Mouse (Mus musculus): ENCODE data around the gene Rrp1b. TPM values are rescaled to one million over a fixed set of nuclear protein-coding genes. Genes with fewer than 3 reads are reported as not detected.

Gene Rrp1b
- 17.4 and 19.7 TPM in 2 replicates for polyA plus RNA-seq (2015; fragmentation: Nextera tagmentation; extraction: Ambion mirVana)

GRCm38 (mm10) chr17:32035609-32036508 is at the start of gene Rrp1b, which contains the start of gene Hsf2bp:
Gene Rrp1b, plus strand, starts transcription at chr17:32036100.
Gene Hsf2bp, minus strand, starts transcription at chr17:32036349.
- Histone ChIP-seq H3K4me1 (replicated peaks) (peaks cover 36% of the 10 kb centered on the region), H3K36me3 (replicated peaks) (no peaks in the 10 kb centered on the region), H3K27me3 (no peaks in the 10 kb centered on the region), H3K9me3 (replicated peaks) (no peaks in the 10 kb centered on the region), H3K4me3 (replicated peaks) (peak within 1 kb of the TSS; percentile 80), H3K27ac (replicated peaks) (peak within 1 kb of the TSS; percentile 59; the same call in 1 of the 2 replicates), H3K4me2 (peak within 1 kb of the TSS; percentile 93), H3K9ac (peak within 1 kb of the TSS; percentile 63)
- 5% methylated on average over 52 of the region's 52 CpGs for WGBS (ENCODE audit: insufficient replicate concordance)
- peak; percentile 83 for ATAC-seq (ENCODE audit: insufficient read depth)

- Histone ChIP-seq H3K36me3 (replicated peaks) (no peaks in the 10 kb centered on the region), H3K9me3 (replicated peaks) (no peaks in the 10 kb centered on the region), H3K4me2 (no peak overlapping the region), H3K4me3 (replicated peaks) (no peak overlapping the region), H3K27ac (replicated peaks) (no peak overlapping the region), H3K27me3 (no peaks in the 10 kb centered on the region), H3K4me1 (replicated peaks) (0 out of 2 replicates have a peak, but pooled peaks cover 2% of the 10 kb centered on the region), H3K9ac (no peak overlapping the region)
- WGBS (ENCODE audit: insufficient replicate concordance) = 67% methylated on average over 1 of the region's 1 CpGs
- ATAC-seq (ENCODE audit: insufficient read depth) = no peak
These were observed 49.0 kb upstream of the Rrp1b start for GRCm38 (mm10) chr17:31986915-31987314.

- 62% methylated on average over 2 of the region's 2 CpGs for WGBS (ENCODE audit: insufficient replicate concordance)
- Histone ChIP-seq H3K9me3 (replicated peaks) (no peaks in the 10 kb centered on the region), H3K9ac (no peak overlapping the region), H3K4me3 (replicated peaks) (no peak overlapping the region), H3K36me3 (replicated peaks) (no peaks in the 10 kb centered on the region), H3K27me3 (no peaks in the 10 kb centered on the region), H3K4me1 (replicated peaks) (no peaks in the 10 kb centered on the region), H3K4me2 (no peak overlapping the region), H3K27ac (replicated peaks) (no peak overlapping the region)
- ATAC-seq (ENCODE audit: insufficient read depth) = no peak
These were observed 46.9 kb upstream of the Rrp1b start for GRCm38 (mm10) chr17:31989035-31989434.

- Histone ChIP-seq H3K4me1 (replicated peaks) (peaks cover 6% of the 10 kb centered on the region; the same call in 1 of the 2 replicates), H3K27ac (replicated peaks) (no peak overlapping the region), H3K36me3 (replicated peaks) (no peaks in the 10 kb centered on the region), H3K9me3 (replicated peaks) (no peaks in the 10 kb centered on the region), H3K27me3 (no peaks in the 10 kb centered on the region), H3K4me2 (no peak overlapping the region), H3K4me3 (replicated peaks) (no peak overlapping the region), H3K9ac (no peak overlapping the region)
- ATAC-seq (ENCODE audit: insufficient read depth) = no peak
- 49% methylated on average over 2 of the region's 2 CpGs for WGBS (ENCODE audit: insufficient replicate concordance)
These were observed 43.9 kb upstream of the Rrp1b start for GRCm38 (mm10) chr17:31992004-31992403.

- Histone ChIP-seq H3K4me2 (no peak overlapping the region), H3K9ac (no peak overlapping the region), H3K36me3 (replicated peaks) (no peaks in the 10 kb centered on the region), H3K9me3 (replicated peaks) (no peaks in the 10 kb centered on the region), H3K27me3 (no peaks in the 10 kb centered on the region), H3K4me1 (replicated peaks) (peaks cover 6% of the 10 kb centered on the region; the same call in 1 of the 2 replicates), H3K27ac (replicated peaks) (no peak overlapping the region), H3K4me3 (replicated peaks) (no peak overlapping the region)
- WGBS (ENCODE audit: insufficient replicate concordance) = 56% methylated on average over 1 of the region's 1 CpGs
- no peak for ATAC-seq (ENCODE audit: insufficient read depth)
These were observed 42.5 kb upstream of the Rrp1b start for GRCm38 (mm10) chr17:31993354-31993753.

GRCm38 (mm10) chr17:31994132-31994531 is 41.8 kb upstream of the Rrp1b start:
- H3K27ac ChIP-seq (replicated peaks) = no peak overlapping the region
- H3K4me3 ChIP-seq (replicated peaks) = no peak overlapping the region
- H3K9me3 ChIP-seq (replicated peaks) = no peaks in the 10 kb centered on the region
- no peak for ATAC-seq (ENCODE audit: insufficient read depth)
- H3K9ac ChIP-seq = no peak overlapping the region
- no peak overlapping the region for H3K4me2 ChIP-seq
- H3K27me3 ChIP-seq = no peaks in the 10 kb centered on the region
- no peaks in the 10 kb centered on the region for H3K36me3 ChIP-seq (replicated peaks)
- H3K4me1 ChIP-seq (replicated peaks) = peaks cover 6% of the 10 kb centered on the region; the same call in 1 of the 2 replicates

- Histone ChIP-seq H3K4me1 (replicated peaks) (peaks cover 6% of the 10 kb centered on the region; the same call in 1 of the 2 replicates), H3K9me3 (replicated peaks) (no peaks in the 10 kb centered on the region), H3K4me2 (no peak overlapping the region), H3K9ac (no peak overlapping the region), H3K27me3 (no peaks in the 10 kb centered on the region), H3K27ac (replicated peaks) (0 out of 2 replicates have a peak overlapping the region, but pooled peaks have one; percentile 7), H3K36me3 (replicated peaks) (no peaks in the 10 kb centered on the region), H3K4me3 (replicated peaks) (no peak overlapping the region)
- peak; percentile 63 for ATAC-seq (ENCODE audit: insufficient read depth)
- WGBS (ENCODE audit: insufficient replicate concordance) = 7% methylated on average over 2 of the region's 2 CpGs
These were observed 40.1 kb upstream of the Rrp1b start for GRCm38 (mm10) chr17:31995784-31996183.

GRCm38 (mm10) chr17:31996331-31996730 is 39.6 kb upstream of the Rrp1b start:
- H3K9me3 ChIP-seq (replicated peaks) = no peaks in the 10 kb centered on the region
- 32% methylated on average over 4 of the region's 4 CpGs for WGBS (ENCODE audit: insufficient replicate concordance)
- H3K4me3 ChIP-seq (replicated peaks) = no peak overlapping the region
- no peak overlapping the region for H3K9ac ChIP-seq
- H3K4me2 ChIP-seq = no peak overlapping the region
- H3K27ac ChIP-seq (replicated peaks) = 0 out of 2 replicates have a peak overlapping the region, but pooled peaks have one; percentile 7
- no peaks in the 10 kb centered on the region for H3K36me3 ChIP-seq (replicated peaks)
- no peak for ATAC-seq (ENCODE audit: insufficient read depth)
- H3K4me1 ChIP-seq (replicated peaks) = peaks cover 6% of the 10 kb centered on the region; the same call in 1 of the 2 replicates
- H3K27me3 ChIP-seq = no peaks in the 10 kb centered on the region

- no peaks in the 10 kb centered on the region for H3K36me3 ChIP-seq (replicated peaks)
- no peaks in the 10 kb centered on the region for H3K9me3 ChIP-seq (replicated peaks)
- no peak overlapping the region for H3K4me2 ChIP-seq
- no peak for ATAC-seq (ENCODE audit: insufficient read depth)
- H3K4me1 ChIP-seq (replicated peaks) = peaks cover 6% of the 10 kb centered on the region; the same call in 1 of the 2 replicates
- H3K27me3 ChIP-seq = no peaks in the 10 kb centered on the region
- H3K4me3 ChIP-seq (replicated peaks) = no peak overlapping the region
- WGBS (ENCODE audit: insufficient replicate concordance) = 60% methylated on average over 1 of the region's 1 CpGs
- no peak overlapping the region for H3K9ac ChIP-seq
- H3K27ac ChIP-seq (replicated peaks) = no peak overlapping the region
These were observed 37.5 kb upstream of the Rrp1b start for GRCm38 (mm10) chr17:31998351-31998750.

- 66% methylated on average over 3 of the region's 3 CpGs for WGBS (ENCODE audit: insufficient replicate concordance)
- H3K9me3 ChIP-seq (replicated peaks) = no peaks in the 10 kb centered on the region
- no peaks in the 10 kb centered on the region for H3K4me1 ChIP-seq (replicated peaks)
These were observed 32.6 kb upstream of the Rrp1b start for GRCm38 (mm10) chr17:32003251-32003650.

GRCm38 (mm10) chr17:32006800-32007199 is 29.1 kb upstream of the Rrp1b start:
- ATAC-seq (ENCODE audit: insufficient read depth) = no peak
- Histone ChIP-seq H3K9ac (no peak overlapping the region), H3K27me3 (no peaks in the 10 kb centered on the region), H3K4me1 (replicated peaks) (no peaks in the 10 kb centered on the region), H3K4me3 (replicated peaks) (no peak overlapping the region), H3K27ac (replicated peaks) (no peak overlapping the region), H3K4me2 (no peak overlapping the region), H3K9me3 (replicated peaks) (no peaks in the 10 kb centered on the region), H3K36me3 (replicated peaks) (no peaks in the 10 kb centered on the region)
- WGBS (ENCODE audit: insufficient replicate concordance) = 68% methylated on average over 5 of the region's 5 CpGs

More at GRCm38 (mm10) chr17:32003251-32003650, 32.6 kb upstream of the Rrp1b start:
- Histone ChIP-seq H3K4me3 (replicated peaks) (no peak overlapping the region), H3K27ac (replicated peaks) (no peak overlapping the region), H3K4me2 (no peak overlapping the region), H3K27me3 (no peaks in the 10 kb centered on the region), H3K9ac (no peak overlapping the region), H3K36me3 (replicated peaks) (no peaks in the 10 kb centered on the region)
- no peak for ATAC-seq (ENCODE audit: insufficient read depth)
